Mouse (Mus musculus) kidney, embryonic 15.5 days (tissue): ENCODE measurements around the gene Hexb. TPM values are rescaled to one million over a fixed set of nuclear protein-coding genes. Genes with fewer than 3 reads are reported as not detected.

Experiments
- ATAC-seq: fragments of 200-750 bp; cut with Nextera tagmentation; replicated peaks from 2 replicates; pipeline ENCODE4 v1.8.0; 2017; ENCODE audit warnings: moderate TSS enrichment; ENCODE audit not compliant: low FRiP score
- H3K27ac ChIP-seq: fragments of 300-500 bp; sonication (generic); 2 replicates; pipeline ENCODE4 v1.5.1; 2015; ENCODE audit warnings: mild to moderate bottlenecking, inconsistent platforms
- H3K27me3 ChIP-seq: fragments of 300-500 bp; sonication (generic); 2 replicates; pipeline ENCODE4 v1.6.1; 2015; ENCODE audit warnings: inconsistent platforms
- H3K36me3 ChIP-seq: fragments of 300-500 bp; sonication (generic); 2 replicates; pipeline ENCODE4 v1.6.1; 2015; ENCODE audit warnings: inconsistent platforms
- H3K4me1 ChIP-seq: fragments of 300-500 bp; sonication (generic); 2 replicates; pipeline ENCODE4 v1.6.1; 2015; ENCODE audit warnings: inconsistent platforms
- H3K4me2 ChIP-seq: fragments of 300-500 bp; sonication (generic); 2 replicates; pipeline ENCODE4 v1.6.1; 2015; ENCODE audit warnings: moderate library complexity, mild to moderate bottlenecking, inconsistent platforms
- H3K4me3 ChIP-seq: fragments of 300-500 bp; sonication (generic); replicated peaks from 2 replicates; pipeline ENCODE4 v1.5.1; 2015; ENCODE audit warnings: mild to moderate bottlenecking, inconsistent platforms
- H3K9ac ChIP-seq: fragments of 300-500 bp; sonication (generic); 2 replicates; pipeline ENCODE4 v1.6.1; 2015; ENCODE audit warnings: mild to moderate bottlenecking, inconsistent platforms
- H3K9me3 ChIP-seq: fragments of 300-500 bp; sonication (generic); replicated peaks from 2 replicates; pipeline ENCODE4 v1.6.1; 2016; ENCODE audit warnings: inconsistent platforms
- WGBS: fragments of 180-500 bp; shearing (Covaris S2); methylation state at CpG from one replicate; pipeline ENCODE4 v1.1.7; 2015; ENCODE audit warnings: mixed read lengths; 5-methylcytosine and 5-hydroxymethylcytosine counted together
- polyA plus RNA-seq: library from polyadenylated mRNA; unstranded; fragments of >200 nt; fragmentation: Nextera tagmentation; extraction: Ambion mirVana; gene quantifications from 2 replicates; pipeline ENCODE4 v1.2.1, GENCODE M21; 2015

The Hexb gene
- polyA plus RNA-seq, 1 experiment from 2014 or later, result 36.7 TPM

- Histone ChIP-seq H3K9ac (no peak overlapping the region), H3K36me3 (no peaks in the 10 kb centered on the region), H3K9me3 (no peaks in the 10 kb centered on the region), H3K4me3 (peak overlapping the region; percentile 75), H3K27ac (peak overlapping the region; percentile 93), H3K27me3 (no peaks in the 10 kb centered on the region), H3K4me2 (peak overlapping the region; percentile 79), H3K4me1 (peaks cover 60% of the 10 kb centered on the region)
- no peak for ATAC-seq
- WGBS, result 6% methylated on average over 23 of the region's 23 CpGs
These were observed 41.4 kb upstream of the Hexb start for GRCm38 (mm10) chr13:97239343-97240180.

GRCm38 (mm10) chr13:97238181-97238981, 40.2 kb upstream of the Hexb start:
- Histone ChIP-seq H3K4me1 (peaks cover 48% of the 10 kb centered on the region), H3K9me3 (no peaks in the 10 kb centered on the region), H3K36me3 (no peaks in the 10 kb centered on the region), H3K9ac (no peak overlapping the region), H3K4me3 (no peak overlapping the region), H3K27me3 (no peaks in the 10 kb centered on the region), H3K27ac (peak overlapping the region; percentile 93), H3K4me2 (no peak overlapping the region; the same call in 1 of the 2 replicates)
- WGBS, result 42% methylated on average over 16 of the region's 16 CpGs
- no peak for ATAC-seq

GRCm38 (mm10) chr13:97237700-97238099, 39.5 kb upstream of the Hexb start:
- peaks cover 42% of the 10 kb centered on the region for H3K4me1 ChIP-seq
- 61% methylated on average over 3 of the region's 3 CpGs for WGBS
- no peak overlapping the region for H3K9ac ChIP-seq
- H3K27ac ChIP-seq, result 0 out of 2 replicates have a peak overlapping the region, but pooled peaks have one; percentile 93
- no peak for ATAC-seq
- no peaks in the 10 kb centered on the region for H3K9me3 ChIP-seq
- no peaks in the 10 kb centered on the region for H3K27me3 ChIP-seq
- H3K4me3 ChIP-seq, result no peak overlapping the region
- no peaks in the 10 kb centered on the region for H3K36me3 ChIP-seq
- no peak overlapping the region for H3K4me2 ChIP-seq

- no peak for ATAC-seq
- 65% methylated on average over 6 of the region's 6 CpGs for WGBS
- no peaks in the 10 kb centered on the region for H3K9me3 ChIP-seq
These were observed 37.8 kb upstream of the Hexb start for GRCm38 (mm10) chr13:97235911-97236310.

GRCm38 (mm10) chr13:97234785-97235417, 36.7 kb upstream of the Hexb start:
- Histone ChIP-seq H3K9ac (peak overlapping the region; percentile 38; the same call in 1 of the 2 replicates), H3K36me3 (no peaks in the 10 kb centered on the region), H3K4me1 (peaks cover 27% of the 10 kb centered on the region), H3K27me3 (no peaks in the 10 kb centered on the region), H3K4me3 (peak overlapping the region; percentile 38), H3K4me2 (peak overlapping the region; percentile 63), H3K27ac (no peak overlapping the region), H3K9me3 (no peaks in the 10 kb centered on the region)
- WGBS, result 16% methylated on average over 17 of the region's 17 CpGs
- ATAC-seq, result peak; percentile 49; the same call in 1 of the 2 replicates

More at GRCm38 (mm10) chr13:97235911-97236310, 37.8 kb upstream of the Hexb start:
- Histone ChIP-seq H3K36me3 (no peaks in the 10 kb centered on the region), H3K4me2 (no peak overlapping the region), H3K4me1 (peaks cover 34% of the 10 kb centered on the region), H3K9ac (no peak overlapping the region), H3K4me3 (no peak overlapping the region), H3K27ac (no peak overlapping the region), H3K27me3 (no peaks in the 10 kb centered on the region)

GRCm38 (mm10) chr13:97233092-97233491, 34.9 kb upstream of the Hexb start:
- H3K36me3 ChIP-seq, result no peaks in the 10 kb centered on the region
- no peak overlapping the region for H3K4me2 ChIP-seq
- H3K27me3 ChIP-seq, result no peaks in the 10 kb centered on the region
- H3K9me3 ChIP-seq, result no peaks in the 10 kb centered on the region
- H3K27ac ChIP-seq, result no peak overlapping the region
- peaks cover 9% of the 10 kb centered on the region for H3K4me1 ChIP-seq
- H3K9ac ChIP-seq, result no peak overlapping the region
- WGBS, result 74% methylated on average over 2 of the region's 2 CpGs
- no peak overlapping the region for H3K4me3 ChIP-seq
- no peak for ATAC-seq

GRCm38 (mm10) chr13:97230101-97230500, 31.9 kb upstream of the Hexb start:
- WGBS, result 54% methylated on average over 3 of the region's 3 CpGs
- Histone ChIP-seq H3K9ac (no peak overlapping the region), H3K27ac (no peak overlapping the region), H3K4me1 (peaks cover 8% of the 10 kb centered on the region), H3K9me3 (no peaks in the 10 kb centered on the region), H3K36me3 (no peaks in the 10 kb centered on the region), H3K27me3 (no peaks in the 10 kb centered on the region), H3K4me2 (no peak overlapping the region), H3K4me3 (no peak overlapping the region)
- no peak for ATAC-seq

- no peak for ATAC-seq
- WGBS, result 88% methylated on average over 3 of the region's 3 CpGs
- Histone ChIP-seq H3K36me3 (no peaks in the 10 kb centered on the region), H3K4me3 (no peak overlapping the region), H3K4me1 (peaks cover 11% of the 10 kb centered on the region), H3K27me3 (no peaks in the 10 kb centered on the region), H3K4me2 (no peak overlapping the region), H3K9me3 (no peaks in the 10 kb centered on the region), H3K27ac (no peak overlapping the region), H3K9ac (no peak overlapping the region)
These were observed 29.6 kb upstream of the Hexb start for GRCm38 (mm10) chr13:97227795-97228194.

- 34% methylated on average over 17 of the region's 17 CpGs for WGBS
- peak overlapping the region; percentile 19 for H3K4me3 ChIP-seq
- H3K4me2 ChIP-seq, result peak overlapping the region; percentile 52
- H3K4me1 ChIP-seq, result peaks cover 11% of the 10 kb centered on the region
- H3K36me3 ChIP-seq, result no peaks in the 10 kb centered on the region
- H3K9ac ChIP-seq, result 0 out of 2 replicates have a peak overlapping the region, but pooled peaks have one; percentile 14
- H3K9me3 ChIP-seq, result no peaks in the 10 kb centered on the region
- no peaks in the 10 kb centered on the region for H3K27me3 ChIP-seq
- peak overlapping the region; percentile 18; the same call in 1 of the 2 replicates for H3K27ac ChIP-seq
- ATAC-seq, result 0 out of 2 replicates have a peak, but pooled peaks have one; percentile 26
These were observed 27.0 kb upstream of the Hexb start for GRCm38 (mm10) chr13:97225130-97225529.

- H3K27me3 ChIP-seq, result no peaks in the 10 kb centered on the region
- peak overlapping the region; percentile 52 for H3K4me2 ChIP-seq
- H3K9ac ChIP-seq, result no peak overlapping the region
- H3K9me3 ChIP-seq, result no peaks in the 10 kb centered on the region
- no peaks in the 10 kb centered on the region for H3K36me3 ChIP-seq
- WGBS, result 64% methylated on average over 10 of the region's 10 CpGs
- H3K4me3 ChIP-seq, result no peak overlapping the region
- peak; percentile 81 for ATAC-seq
- H3K4me1 ChIP-seq, result peaks cover 11% of the 10 kb centered on the region
- no peak overlapping the region for H3K27ac ChIP-seq
These were observed 26.3 kb upstream of the Hexb start for GRCm38 (mm10) chr13:97224341-97224982.

GRCm38 (mm10) chr13:97223856-97224255, 25.7 kb upstream of the Hexb start:
- Histone ChIP-seq H3K4me3 (no peak overlapping the region), H3K4me1 (peaks cover 11% of the 10 kb centered on the region), H3K27me3 (no peaks in the 10 kb centered on the region), H3K9me3 (no peaks in the 10 kb centered on the region), H3K4me2 (no peak overlapping the region), H3K27ac (no peak overlapping the region), H3K9ac (no peak overlapping the region), H3K36me3 (no peaks in the 10 kb centered on the region)
- no peak for ATAC-seq
- 58% methylated on average over 8 of the region's 8 CpGs for WGBS
